Mouse (Mus musculus): ENCODE data around the gene Stx5a.

- TF ChIP-seq CTCF (IDR thresholded peaks at IDR 0.05; ENCODE audit: low read depth) (no peak), EP300 (optimal IDR thresholded peaks at IDR 0.05) (no peak)
Observed at GRCm38 (mm10) chr19:8722021-8722420, 19.2 kb upstream of the Stx5a start.

Data from stomach, postnatal 0 days (tissue).